Mouse (Mus musculus) limb, embryonic 14.5 days (tissue): ENCODE results near the gene Nudt15. TPM values are rescaled to one million over a fixed set of nuclear protein-coding genes. Genes with fewer than 3 reads are reported as not detected.

Experiments used
- ATAC-seq: fragments of 200-750 bp; cut with Nextera tagmentation; 2 replicates; pipeline ENCODE4 v1.8.0; 2017; ENCODE audit warnings: low read depth, moderate number of reproducible peaks, moderate TSS enrichment; ENCODE audit not compliant: low FRiP score
- DNase-seq: peaks from one replicate; pipeline ENCODE4 v3.0.0-alpha.2; 2015; ENCODE audit warnings: low spot score
- H3K27ac ChIP-seq: fragments of 300-500 bp; sonication (generic); replicated peaks from 2 replicates; pipeline ENCODE4 v1.5.1; 2014; ENCODE audit warnings: low read depth, mild to moderate bottlenecking, low read length, moderate library complexity, mixed read lengths
- H3K27me3 ChIP-seq: fragments of 300-500 bp; sonication (generic); 2 replicates; pipeline ENCODE4 v1.6.1; 2014; ENCODE audit warnings: low read length, mixed read lengths; ENCODE audit not compliant: control insufficient read depth, insufficient read depth
- H3K36me3 ChIP-seq: fragments of 300-500 bp; sonication (generic); 2 replicates; pipeline ENCODE4 v1.6.1; 2014; ENCODE audit warnings: mild to moderate bottlenecking, low read length, moderate library complexity, mixed read lengths; ENCODE audit not compliant: control insufficient read depth, insufficient read depth
- H3K4me1 ChIP-seq: fragments of 300-500 bp; sonication (generic); 2 replicates; pipeline ENCODE4 v1.6.1; 2014; ENCODE audit warnings: antibody characterized with exemption, low read length, mixed read lengths; ENCODE audit not compliant: control insufficient read depth, insufficient read depth
- H3K4me2 ChIP-seq: fragments of 300-500 bp; sonication (generic); replicated peaks from 2 replicates; pipeline ENCODE4 v1.6.1; 2014; ENCODE audit warnings: low read depth, mild to moderate bottlenecking, low read length, moderate library complexity; ENCODE audit not compliant: severe bottlenecking
- H3K4me3 ChIP-seq: fragments of 300-500 bp; sonication (generic); replicated peaks from 2 replicates; pipeline ENCODE4 v1.5.1; 2014; ENCODE audit warnings: low read length
- H3K9ac ChIP-seq: fragments of 300-500 bp; sonication (generic); 2 replicates; pipeline ENCODE4 v1.6.1; 2014; ENCODE audit warnings: mild to moderate bottlenecking, low read depth, low read length, moderate library complexity; ENCODE audit not compliant: severe bottlenecking
- H3K9me3 ChIP-seq: fragments of 300-500 bp; sonication (generic); 2 replicates; pipeline ENCODE4 v1.6.1; 2016; ENCODE audit warnings: low read length; ENCODE audit not compliant: control insufficient read depth
- POLR2A ChIP-seq: fragments of 200-500 bp; IDR thresholded peaks from 2 replicates; pipeline ENCODE4 v1.8.0; 2012; ENCODE audit warnings: inconsistent platforms, mild to moderate bottlenecking, moderate library complexity, borderline replicate concordance; ENCODE audit not compliant: insufficient read depth, insufficient read length; ENCODE audit errors: extremely low read depth
- WGBS: fragments of 180-500 bp; shearing (Covaris S2); extraction: QIAGEN DNeasy Blood & Tissue Kit; methylation state at CpG from one replicate; pipeline ENCODE4 v1.1.7; 2014; 5-methylcytosine and 5-hydroxymethylcytosine counted together
- polyA plus RNA-seq, 2 experiments: library from polyadenylated mRNA; depleted of rRNA in 1 of 2; stranded (reverse) in 1 of 2; unstranded in 1 of 2; fragments of >200 nt; fragmentation: Nextera tagmentation in 1 of 2; extraction: Ambion mirVana in 1 of 2; gene quantifications; 2 replicates each; pipeline versions ENCODE4 v1.2.1 to v1.2.3; 2012 to 2014

Nudt15 gene
- polyA plus RNA-seq, 2 experiments, result 2.1 to 4.9 TPM

DNA sequence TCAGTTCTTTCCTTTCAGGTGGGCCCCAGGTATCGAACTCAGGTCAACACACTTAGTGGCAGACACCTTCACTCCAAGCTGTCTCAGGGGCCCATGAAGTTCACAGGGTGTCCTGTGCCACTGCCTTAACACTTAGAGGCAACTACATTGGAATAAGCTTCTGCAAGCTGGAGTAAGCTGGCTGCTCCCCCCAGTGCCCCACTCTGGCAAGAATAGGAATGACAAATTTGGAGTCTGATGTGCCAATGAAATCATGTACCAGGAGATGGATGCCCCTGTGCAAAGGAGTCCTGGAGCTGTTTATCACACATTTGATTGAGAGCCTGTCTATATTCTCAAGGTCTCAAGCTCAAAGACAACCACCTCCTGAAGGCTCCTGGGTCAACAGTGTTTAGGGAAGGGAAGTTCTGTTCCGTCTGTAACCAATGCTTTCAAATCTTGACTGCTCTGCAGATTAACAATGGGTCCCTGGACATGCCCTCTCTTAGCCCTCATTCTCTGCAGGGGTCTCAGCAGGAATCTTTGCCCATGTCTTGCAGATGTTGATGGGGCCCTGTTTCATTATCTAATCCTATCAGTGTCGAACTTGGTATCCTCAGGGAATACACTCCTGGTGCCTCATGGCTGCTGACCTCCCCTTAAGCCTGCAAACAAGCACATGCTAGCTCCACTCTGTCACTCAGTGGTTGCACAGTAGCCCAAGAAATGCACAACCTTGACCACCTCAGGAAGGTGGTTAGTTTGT lies 63.5 kb downstream of the Nudt15 start:
- Histone ChIP-seq H3K36me3 (no peaks in the 10 kb centered on the region), H3K27me3 (no peaks in the 10 kb centered on the region), H3K9ac (no peak overlapping the region), H3K4me3 (no peak overlapping the region), H3K9me3 (no peaks in the 10 kb centered on the region), H3K4me1 (no peaks in the 10 kb centered on the region; the same call in 1 of the 2 replicates), H3K4me2 (no peak overlapping the region), H3K27ac (no peak overlapping the region)
- DNase-seq (no peak), ATAC-seq (no peak)
- no peak for TF ChIP-seq POLR2A
- WGBS, result 85% methylated on average over 3 of the region's 3 CpGs

DNA sequence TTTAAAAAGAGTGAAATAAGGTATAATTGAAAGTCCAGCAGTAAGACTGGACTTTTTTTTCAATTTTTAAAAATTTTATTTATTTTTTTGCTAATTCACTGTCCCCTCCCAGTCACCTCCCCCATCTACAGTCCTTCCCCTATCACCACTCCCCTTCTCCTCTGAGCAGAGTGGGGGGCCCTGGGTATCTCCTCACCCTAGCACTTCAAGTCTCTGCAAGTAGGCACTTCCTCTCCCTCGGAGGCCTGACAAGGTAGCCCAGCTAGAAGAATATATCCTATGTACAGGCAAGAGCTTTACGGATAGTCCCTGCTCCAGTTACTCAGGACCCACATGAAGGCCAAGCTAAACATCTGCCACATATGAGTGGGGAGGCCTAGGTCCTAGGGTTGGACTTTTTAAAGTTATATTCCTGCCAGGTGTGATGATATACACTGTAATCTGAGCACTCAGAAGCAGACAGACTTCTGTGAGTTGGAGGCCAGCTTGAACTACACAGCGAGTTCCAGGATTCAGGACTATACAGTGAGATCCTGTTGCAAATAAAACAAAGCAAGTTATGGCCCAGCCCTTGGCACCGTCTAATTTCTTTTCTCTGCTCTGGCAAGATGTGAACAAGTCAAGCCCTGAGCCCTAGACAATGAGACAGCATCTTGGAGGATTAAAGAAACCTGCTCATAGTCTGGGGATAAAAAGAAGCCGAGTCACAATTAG lies 64.4 kb downstream of the Nudt15 start:
- no peak for DNase-seq
- H3K36me3 ChIP-seq, result no peaks in the 10 kb centered on the region
- no peaks in the 10 kb centered on the region; the same call in 1 of the 2 replicates for H3K4me1 ChIP-seq
- H3K4me3 ChIP-seq, result no peak overlapping the region
- TF ChIP-seq POLR2A, result no peak
- no peak overlapping the region for H3K27ac ChIP-seq
- no peak overlapping the region for H3K9ac ChIP-seq
- no peak overlapping the region for H3K4me2 ChIP-seq
- H3K27me3 ChIP-seq, result no peaks in the 10 kb centered on the region
- no peak; the same call in 1 of the 2 replicates for ATAC-seq
- H3K9me3 ChIP-seq, result no peaks in the 10 kb centered on the region
- 53% methylated on average over 5 of the region's 5 CpGs for WGBS

DNA sequence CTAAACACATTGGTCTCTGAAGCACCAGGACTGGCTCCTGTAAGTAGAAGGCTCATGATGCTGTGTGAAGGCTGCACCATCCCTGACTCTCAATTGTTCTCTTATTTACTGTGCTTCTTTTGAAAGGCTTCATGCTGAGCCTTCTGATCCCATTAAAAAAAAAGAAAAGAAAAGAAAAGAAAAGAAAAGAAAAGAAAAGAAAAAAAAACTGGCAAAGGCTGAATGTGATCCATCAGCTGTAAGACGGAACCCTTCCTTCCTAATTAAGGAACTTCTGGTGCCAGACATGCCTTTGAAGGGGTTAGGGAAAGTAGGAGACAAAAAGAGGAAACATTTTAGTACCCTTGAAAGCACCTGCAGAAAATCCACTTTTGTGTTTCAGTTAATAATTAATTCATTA lies 68.3 kb downstream of the Nudt15 start:
- Histone ChIP-seq H3K27me3 (no peaks in the 10 kb centered on the region), H3K9ac (no peak overlapping the region), H3K36me3 (no peaks in the 10 kb centered on the region), H3K27ac (no peak overlapping the region), H3K4me1 (peaks cover 3% of the 10 kb centered on the region; the same call in 1 of the 2 replicates), H3K9me3 (no peaks in the 10 kb centered on the region), H3K4me3 (no peak overlapping the region), H3K4me2 (no peak overlapping the region)
- TF ChIP-seq POLR2A, result no peak
- ATAC-seq (no peak), DNase-seq (no peak)
- 79% methylated on average over 1 of the region's 1 CpGs for WGBS

DNA sequence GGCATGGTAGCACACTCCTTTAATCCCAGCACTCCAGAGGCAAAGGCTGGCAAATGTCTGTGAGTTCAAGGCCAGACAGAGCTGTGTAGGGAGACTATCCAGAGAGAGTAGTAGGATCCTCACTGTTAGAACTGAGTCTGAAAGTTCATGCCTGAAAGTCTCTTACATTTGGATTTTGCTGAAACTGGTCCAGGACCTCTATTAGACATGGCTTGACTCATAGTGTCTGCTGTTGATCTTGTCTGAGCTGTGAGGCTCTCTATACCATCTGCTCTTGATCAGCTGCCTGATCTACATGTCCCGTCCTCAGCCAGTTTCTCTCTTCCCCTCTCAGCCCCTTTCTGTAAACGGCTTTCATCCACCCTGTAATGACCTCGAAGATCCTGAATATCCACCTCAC lies 69.7 kb downstream of the Nudt15 start:
- Histone ChIP-seq H3K4me3 (no peak overlapping the region), H3K27me3 (no peaks in the 10 kb centered on the region), H3K4me2 (no peak overlapping the region), H3K4me1 (peaks cover 15% of the 10 kb centered on the region), H3K9ac (no peak overlapping the region), H3K36me3 (no peaks in the 10 kb centered on the region), H3K9me3 (no peaks in the 10 kb centered on the region), H3K27ac (no peak overlapping the region)
- TF ChIP-seq POLR2A, result no peak
- WGBS, result 66% methylated on average over 3 of the region's 3 CpGs
- ATAC-seq (no peak), DNase-seq (no peak)

DNA sequence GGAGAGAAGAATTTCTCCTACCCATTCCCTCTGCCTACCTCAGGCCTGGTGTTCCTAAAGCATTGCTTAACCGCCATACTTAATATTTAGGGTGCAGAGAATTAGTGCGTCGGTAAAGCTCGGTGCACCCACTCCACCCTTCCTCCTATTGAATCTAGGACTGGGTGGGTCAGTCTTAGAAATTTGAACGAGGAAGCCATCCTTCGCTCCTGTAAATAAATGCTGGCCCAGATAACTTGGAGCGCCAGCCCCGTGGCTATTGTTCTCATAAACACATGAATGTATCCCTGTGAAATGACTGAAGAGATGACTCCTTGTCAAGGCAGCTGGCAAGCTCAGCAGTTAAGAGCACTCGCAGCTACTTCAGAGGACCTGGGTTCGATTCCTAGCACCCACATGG lies 71.0 kb downstream of the Nudt15 start:
- Histone ChIP-seq H3K4me3 (no peak overlapping the region), H3K36me3 (no peaks in the 10 kb centered on the region), H3K9me3 (no peaks in the 10 kb centered on the region), H3K27me3 (no peaks in the 10 kb centered on the region), H3K27ac (no peak overlapping the region), H3K4me2 (no peak overlapping the region), H3K4me1 (peaks cover 17% of the 10 kb centered on the region), H3K9ac (no peak overlapping the region)
- 94% methylated on average over 10 of the region's 10 CpGs for WGBS
- ATAC-seq, result no peak
- no peak for DNase-seq
- TF ChIP-seq POLR2A, result no peak
